Mouse (Mus musculus): ENCODE measurements around the gene Actn1. TPM values are rescaled to one million over a fixed set of nuclear protein-coding genes. Genes with fewer than 3 reads are reported as not detected.
A peak's percentile ranks its signal among the peaks of the same experiment; 100 is the strongest.

The Actn1 gene
- total RNA-seq, 2 experiments from 2014 or later: 8.4 to 11.9 TPM

GRCm38 (mm10) chr12:80216258-80216881 is 43.8 kb downstream of the Actn1 start:
- Histone ChIP-seq H3K4me3 (no peak overlapping the region), H3K27ac (peak overlapping the region; percentile 72)
- no peak for TF ChIP-seq CTCF (IDR thresholded peaks at IDR 0.05)
- intact Hi-C loops (cut with DNase I): no loop called here
- DNase-seq: no peak

GRCm38 (mm10) chr12:80213810-80214209 is 46.4 kb downstream of the Actn1 start:
- no peak overlapping the region for H3K4me3 ChIP-seq
- no peak for TF ChIP-seq CTCF (IDR thresholded peaks at IDR 0.05)
- H3K27ac ChIP-seq: peak overlapping the region; percentile 35; the same call in 1 of the 2 replicates
- DNase-seq: no peak
- intact Hi-C loops (cut with DNase I): no loop called here

- no peak overlapping the region; the same call in 1 of the 2 replicates for H3K27ac ChIP-seq
- intact Hi-C loops (cut with DNase I): no loop called here
- H3K4me3 ChIP-seq: no peak overlapping the region
- no peak for TF ChIP-seq CTCF (IDR thresholded peaks at IDR 0.05)
- no peak for DNase-seq
These were observed 46.9 kb downstream of the Actn1 start for GRCm38 (mm10) chr12:80213263-80213662.

- no peak for DNase-seq
- no peak for TF ChIP-seq CTCF (IDR thresholded peaks at IDR 0.05)
- Histone ChIP-seq H3K27ac (peak overlapping the region; percentile 38), H3K4me3 (no peak overlapping the region)
- intact Hi-C loops (cut with DNase I): no loop called here
These were observed 49.2 kb downstream of the Actn1 start for GRCm38 (mm10) chr12:80210791-80211612.

- intact Hi-C loops (cut with DNase I): no loop called here
- no peak for TF ChIP-seq CTCF (IDR thresholded peaks at IDR 0.05)
- no peak overlapping the region for H3K27ac ChIP-seq
- no peak overlapping the region for H3K4me3 ChIP-seq
- no peak for DNase-seq
These were observed 50.3 kb downstream of the Actn1 start for GRCm38 (mm10) chr12:80209914-80210313.

- Histone ChIP-seq H3K4me3 (no peak overlapping the region), H3K27ac (peak overlapping the region; percentile 74)
- DNase-seq: no peak
- intact Hi-C loops (cut with DNase I): no loop called here
- no peak for TF ChIP-seq CTCF (IDR thresholded peaks at IDR 0.05)
These were observed 51.9 kb downstream of the Actn1 start for GRCm38 (mm10) chr12:80208126-80208820.

- intact Hi-C loops (cut with DNase I): no loop called here
- Histone ChIP-seq H3K27ac (peak overlapping the region; percentile 24; the same call in 1 of the 2 replicates), H3K4me3 (no peak overlapping the region)
- DNase-seq: no peak
- no peak for TF ChIP-seq CTCF (IDR thresholded peaks at IDR 0.05)
These were observed 56.9 kb downstream of the Actn1 start for GRCm38 (mm10) chr12:80203284-80203683.

- TF ChIP-seq CTCF (IDR thresholded peaks at IDR 0.05): peak; percentile 30
- no peak overlapping the region for H3K27ac ChIP-seq
- no peak overlapping the region for H3K4me3 ChIP-seq
- intact Hi-C loops (cut with DNase I): loop anchor here (2.0 kb wide), 1 partner anchor 59 kb away; no protein-coding TSS in a partner anchor
- no peak for DNase-seq
These were observed 60.4 kb downstream of the Actn1 start for GRCm38 (mm10) chr12:80199738-80200137.

GRCm38 (mm10) chr12:80198487-80198886 is 61.7 kb downstream of the Actn1 start:
- peak; percentile 72 for DNase-seq
- TF ChIP-seq CTCF (IDR thresholded peaks at IDR 0.05): peak; percentile 94
- intact Hi-C loops (cut with DNase I): loop anchor here (1.0 to 2.0 kb wide), 2 partner anchors 60 to 179 kb away; no protein-coding TSS in a partner anchor
- Histone ChIP-seq H3K4me3 (no peak overlapping the region), H3K27ac (no peak overlapping the region)

- intact Hi-C loops (cut with DNase I): loop anchor here (2.0 kb wide), 1 partner anchor 41 kb away; no protein-coding TSS in a partner anchor
- Histone ChIP-seq H3K4me3 (no peak overlapping the region), H3K27ac (no peak overlapping the region)
- peak; percentile 81 for TF ChIP-seq CTCF (IDR thresholded peaks at IDR 0.05)
- DNase-seq: peak; percentile 56
These were observed 62.8 kb downstream of the Actn1 start for GRCm38 (mm10) chr12:80197343-80197742.

GRCm38 (mm10) chr12:80191806-80192205 is 68.4 kb downstream of the Actn1 start:
- Histone ChIP-seq H3K4me3 (no peak overlapping the region), H3K27ac (no peak overlapping the region)
- TF ChIP-seq CTCF (IDR thresholded peaks at IDR 0.05): no peak
- DNase-seq: no peak
- intact Hi-C loops (cut with DNase I): no loop called here

GRCm38 (mm10) chr12:80191371-80191770 is 68.8 kb downstream of the Actn1 start:
- Histone ChIP-seq H3K27ac (no peak overlapping the region), H3K4me3 (no peak overlapping the region)
- intact Hi-C loops (cut with DNase I): no loop called here
- TF ChIP-seq CTCF (IDR thresholded peaks at IDR 0.05): no peak
- DNase-seq: no peak

- H3K27ac ChIP-seq: no peak overlapping the region
- intact Hi-C loops (cut with DNase I): no loop called here
- TF ChIP-seq CTCF (IDR thresholded peaks at IDR 0.05): no peak
These were observed 69.3 kb downstream of the Actn1 start for GRCm38 (mm10) chr12:80190915-80191314.

More at GRCm38 (mm10) chr12:80190915-80191314, 69.3 kb downstream of the Actn1 start:
- H3K4me3 ChIP-seq: no peak overlapping the region
- DNase-seq: no peak

All from gastrocnemius, adult 2 months (tissue).